ENCODE assay signal across 8 mouse cellular contexts in genomic region chr4:129743494-129743893, GRCm38 (mm10). TPM values are rescaled to one million over a fixed set of nuclear protein-coding genes. Genes with fewer than 3 reads are reported as not detected.
DNase-seq lines count a peak whose midpoint lies in the region; ATAC-seq and TF ChIP-seq lines count a peak whose summit lies in the region.

No protein-coding gene starts in this region.

- no peak for DNase-seq in lung, postnatal 14 days
- no peak for DNase-seq in cerebellum, postnatal 10 days
- no peak for DNase-seq in left cerebral cortex, adult 9 months (ENCODE audit: low spot score in 2 of 2)
- DNase-seq in gastrocnemius, adult 18-20 months (ENCODE audit: low spot score): no peak

- no peak for ATAC-seq in lung, embryonic 16.5 days (ENCODE audit: low read depth)
- ATAC-seq in limb, embryonic 13.5 days (ENCODE audit: low FRiP score, low read depth): no peak

- H3K9ac ChIP-seq in lung, embryonic 16.5 days (ENCODE audit: low read length): peak overlapping the region; percentile 90
- peak overlapping the region; percentile 82 for H3K9ac ChIP-seq in limb, embryonic 13.5 days

- peaks cover 21% of the 10 kb centered on the region for H3K4me1 ChIP-seq in lung, embryonic 16.5 days (replicated peaks; ENCODE audit: control insufficient read depth, insufficient read depth, low read length)
- H3K4me1 ChIP-seq in embryonic fibroblast, embryonic 13.5 days (ENCODE audit: control insufficient read depth, insufficient read depth, low read length): peaks cover 4% of the 10 kb centered on the region
- peaks cover 27% of the 10 kb centered on the region for H3K4me1 ChIP-seq in limb, embryonic 13.5 days
- H3K4me1 ChIP-seq in small intestine, adult 2 months (ENCODE audit: control insufficient read depth, insufficient read depth, insufficient read length, low read length): peaks cover 2% of the 10 kb centered on the region; the same call in 1 of the 2 replicates

- no peaks in the 10 kb centered on the region for H3K27me3 ChIP-seq in lung, embryonic 16.5 days (ENCODE audit: control insufficient read depth, insufficient read depth, low read depth, low read length)
- H3K27me3 ChIP-seq in limb, embryonic 13.5 days: no peaks in the 10 kb centered on the region
- no peaks in the 10 kb centered on the region for H3K27me3 ChIP-seq in small intestine, adult 2 months (ENCODE audit: control insufficient read depth, insufficient read depth, low read length)

- 35% methylated on average over 2 of the region's 2 CpGs for WGBS in lung, embryonic 16.5 days
- WGBS in limb, embryonic 13.5 days: 33% methylated on average over 2 of the region's 2 CpGs
- WGBS in small intestine, adult 2 months: 57% methylated on average over 2 of the region's 2 CpGs

- no peaks in the 10 kb centered on the region for H3K9me3 ChIP-seq in lung, embryonic 16.5 days (ENCODE audit: control insufficient read depth, low read length)
- no peaks in the 10 kb centered on the region for H3K9me3 ChIP-seq in limb, embryonic 13.5 days

- TF ChIP-seq CTCF in embryonic fibroblast, embryonic 13.5 days (IDR thresholded peaks at IDR 0.05; ENCODE audit: borderline replicate concordance, insufficient read depth, low read length): no peak
- no peak for TF ChIP-seq CTCF in small intestine, adult 2 months (IDR thresholded peaks at IDR 0.05; ENCODE audit: extremely low read depth, insufficient read length, insufficient replicate concordance, low read depth, low read length)

- no peaks in the 10 kb centered on the region for H3K36me3 ChIP-seq in lung, embryonic 16.5 days (ENCODE audit: control insufficient read depth, insufficient read depth, low read length)
- no peaks in the 10 kb centered on the region; the same call in 1 of the 2 replicates for H3K36me3 ChIP-seq in limb, embryonic 13.5 days
- H3K36me3 ChIP-seq in small intestine, adult 2 months (ENCODE audit: control insufficient read depth, insufficient read depth, low read length): peaks cover 2% of the 10 kb centered on the region; the same call in 1 of the 2 replicates

- H3K4me3 ChIP-seq in lung, embryonic 16.5 days (ENCODE audit: low read length): peak overlapping the region; percentile 100
- H3K4me3 ChIP-seq in embryonic fibroblast, embryonic 13.5 days (ENCODE audit: insufficient read depth, low read length): no peak overlapping the region; the same call in 1 of the 2 replicates
- H3K4me3 ChIP-seq in limb, embryonic 13.5 days: peak overlapping the region; percentile 100
- H3K4me3 ChIP-seq in small intestine, adult 2 months (ENCODE audit: low read depth, low read length): no peak overlapping the region

- H3K4me2 ChIP-seq in lung, embryonic 16.5 days (ENCODE audit: low read depth, low read length): peak overlapping the region; percentile 68
- peak overlapping the region; percentile 66 for H3K4me2 ChIP-seq in limb, embryonic 13.5 days (replicated peaks)

- TF ChIP-seq POLR2A in embryonic fibroblast, embryonic 13.5 days (IDR thresholded peaks at IDR 0.05; ENCODE audit: low read depth, low read length): no peak
- TF ChIP-seq POLR2A in small intestine, adult 2 months (IDR thresholded peaks at IDR 0.05; ENCODE audit: low read depth, low read length): no peak

- H3K27ac ChIP-seq in lung, embryonic 16.5 days (ENCODE audit: low read length): peak overlapping the region; percentile 99
- H3K27ac ChIP-seq in embryonic fibroblast, embryonic 13.5 days (ENCODE audit: insufficient read depth, low read length): peak overlapping the region; percentile 97
- peak overlapping the region; percentile 99 for H3K27ac ChIP-seq in limb, embryonic 13.5 days
- peak overlapping the region; percentile 94; the same call in 1 of the 2 replicates for H3K27ac ChIP-seq in small intestine, adult 2 months (ENCODE audit: insufficient read depth, low read depth, low read length)

RNA-seq across cellular contexts. Expression of gene Khdrbs1, which starts 1.4 kb away (rescaled TPM):
- polyA plus RNA-seq in lung, embryonic 16.5 days (2015; fragmentation: Nextera tagmentation; extraction: Ambion mirVana): 84.3 and 93.1 TPM in 2 replicates
- polyA plus RNA-seq in embryonic fibroblast, embryonic 13.5 days (2011; ENCODE audit: insufficient read length, low read depth, missing spikeins): 113 and 146 TPM in 2 replicates
- 145 and 149 TPM in 2 replicates for polyA plus RNA-seq in limb, embryonic 13.5 days (2015; fragmentation: Nextera tagmentation; extraction: Ambion mirVana)
- 29.4 and 58.7 TPM in 2 replicates for polyA plus RNA-seq in small intestine, adult 2 months (2012; rRNA removed)
- 10 to 100 TPM; 22.7 to 24.3 TPM for total RNA-seq in gastrocnemius, adult 18-20 months (2021)

RNA-seq across cellular contexts. Expression of gene Tmem39b, which starts 46.9 kb away (rescaled TPM):
- polyA plus RNA-seq in lung, embryonic 16.5 days (2015; fragmentation: Nextera tagmentation; extraction: Ambion mirVana): 10.5 and 13.4 TPM in 2 replicates
- 15.4 and 19.1 TPM in 2 replicates for polyA plus RNA-seq in embryonic fibroblast, embryonic 13.5 days (2011; ENCODE audit: insufficient read length, low read depth, missing spikeins)
- polyA plus RNA-seq in limb, embryonic 13.5 days (2015; fragmentation: Nextera tagmentation; extraction: Ambion mirVana): 14.4 and 16.1 TPM in 2 replicates
- 11.2 and 21.4 TPM in 2 replicates for polyA plus RNA-seq in small intestine, adult 2 months (2012; rRNA removed)
- 1 to 10 TPM; 3.0 to 3.9 TPM for total RNA-seq in gastrocnemius, adult 18-20 months (2021)

Comparison
In these comparisons a context has a peak if more than half of its experiments do, and no peak if none do; other contexts are left out.
1. H3K4me3 ChIP-seq: peak in lung, embryonic 16.5 days (single experiment) and limb, embryonic 13.5 days (single experiment); none in embryonic fibroblast, embryonic 13.5 days (single experiment) and small intestine, adult 2 months (single experiment).
2. Peak in every context shown above with its lines, with median percentiles within 50 percentile points of each other: H3K27ac ChIP-seq.